Mouse (Mus musculus) regulatory T cell (primary cell): ENCODE data around the gene Iqcf3.

Experiments used
- in situ Hi-C: fragments of 300-600 bp; cut with MboI, MseI; formaldehyde crosslinking; loops from one replicate; pipeline ENCODE4 v1.15.1; 2025; ENCODE audit warnings: high pct_unique_total_duplicates

The Iqcf3 gene

GRCm38 (mm10) chr9:106471892-106472291 is 89.5 kb downstream of the Iqcf3 start:
- in situ Hi-C loops: no loop called here

DNA sequence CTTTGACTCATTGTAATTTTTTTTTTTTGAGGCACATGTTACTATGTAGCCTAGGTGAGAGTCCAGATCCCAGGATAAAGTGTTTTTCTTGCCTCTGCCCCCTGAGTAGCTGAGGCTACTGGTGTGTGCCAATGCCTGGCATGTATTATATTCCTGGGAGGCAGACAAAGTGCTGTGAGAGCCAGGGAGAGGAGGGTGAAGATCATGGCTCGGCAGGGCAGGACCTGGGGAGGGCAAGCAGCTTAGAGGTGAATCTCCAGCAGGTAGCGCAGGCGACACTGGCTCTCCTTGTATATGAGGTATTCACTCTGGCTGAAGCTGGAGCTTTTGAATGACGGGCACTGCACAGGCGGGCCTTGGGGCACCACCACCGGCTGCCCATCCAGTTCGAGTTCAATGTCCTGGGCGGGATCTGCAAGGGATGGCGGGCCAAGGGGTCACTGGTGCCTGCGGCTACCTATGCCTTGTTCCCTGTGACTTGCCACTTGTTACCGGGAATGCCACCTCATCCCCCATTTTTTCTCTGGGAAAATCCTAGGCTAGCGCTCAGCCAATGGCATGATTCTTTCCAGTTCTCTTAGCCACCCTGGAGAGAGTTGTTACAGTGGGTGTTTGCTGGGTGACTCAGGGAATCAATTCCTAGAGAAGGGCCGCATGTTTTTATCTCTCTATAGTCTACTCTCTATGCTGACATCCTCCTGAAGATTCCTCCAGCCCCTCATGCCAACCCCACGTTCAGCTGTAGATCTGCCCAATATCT is 90.3 kb downstream of the Iqcf3 start:
- in situ Hi-C loops: no loop called here

- in situ Hi-C loops: no loop called here
Measured at GRCm38 (mm10) chr9:106469776-106470175, 91.7 kb downstream of the Iqcf3 start.

DNA sequence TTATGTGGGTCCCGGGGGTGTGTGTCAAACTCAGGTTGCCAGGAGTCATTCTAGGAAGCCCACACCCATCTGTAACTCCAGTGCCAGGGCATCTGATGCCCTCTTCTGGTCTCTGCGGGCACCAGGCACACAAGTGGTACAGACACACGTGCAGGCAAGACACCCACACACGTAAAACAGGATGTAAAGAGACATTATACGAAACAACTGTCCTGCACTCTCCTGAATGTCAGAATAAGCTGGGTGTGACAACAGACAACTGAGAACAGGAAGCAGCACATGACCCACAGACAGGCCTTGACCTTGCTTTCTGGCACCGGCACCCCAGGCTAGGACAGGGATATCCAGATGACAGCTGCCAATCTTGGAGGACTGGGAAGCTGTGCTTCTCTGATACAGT is 92.1 kb downstream of the Iqcf3 start:
- in situ Hi-C loops: no loop called here

DNA sequence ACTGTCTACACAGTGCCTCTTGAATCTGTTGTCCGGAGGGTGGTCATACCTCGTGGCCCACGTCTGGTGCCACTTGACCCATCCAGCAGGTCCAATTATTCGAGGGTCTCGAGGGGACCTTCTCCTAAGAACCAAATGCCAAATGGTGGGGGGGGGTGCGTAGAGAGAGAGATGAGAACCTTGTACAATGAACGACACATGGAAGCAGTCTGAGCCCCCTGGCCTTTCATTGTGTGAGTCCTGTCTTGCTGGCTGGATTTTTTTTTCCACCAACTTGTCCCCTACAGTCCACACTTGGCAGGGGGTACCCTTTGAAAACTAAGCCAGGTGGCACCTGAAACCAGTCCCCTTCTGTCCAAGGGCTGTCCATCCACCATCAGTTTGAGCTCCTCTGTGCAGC is 93.7 kb downstream of the Iqcf3 start:
- in situ Hi-C loops: no loop called here

GRCm38 (mm10) chr9:106466721-106467120 is 94.7 kb downstream of the Iqcf3 start:
- in situ Hi-C loops: no loop called here

DNA sequence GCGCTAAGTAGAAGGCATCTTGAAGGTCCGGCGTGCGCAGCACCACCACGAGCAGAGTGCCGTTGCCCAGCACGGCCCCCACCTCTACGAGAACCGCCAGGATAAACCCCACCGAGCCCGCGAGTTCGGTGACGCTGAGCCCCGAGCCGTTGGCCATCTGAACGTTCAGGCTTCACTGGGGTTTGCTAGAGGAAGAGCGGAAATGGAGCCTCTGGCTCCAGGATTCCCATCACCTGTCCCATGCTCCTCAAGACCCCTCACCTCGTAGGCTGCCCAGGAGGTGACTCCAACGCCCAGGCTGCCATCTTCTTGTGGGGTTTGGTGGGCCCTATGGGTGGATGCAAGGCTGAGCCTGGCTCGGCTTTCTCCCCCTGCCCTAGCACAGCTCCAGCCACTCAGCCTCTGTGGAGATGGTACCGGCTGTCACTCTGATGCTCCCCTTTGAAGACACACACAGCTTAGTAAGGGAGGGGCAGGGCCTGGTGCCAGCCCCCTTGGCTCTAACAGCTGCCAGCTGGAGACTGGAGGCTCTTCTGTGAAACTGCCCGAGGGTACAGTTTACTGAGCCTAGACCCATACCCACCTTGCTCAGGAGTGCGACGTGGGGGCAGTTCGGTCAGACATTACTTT is 95.7 kb downstream of the Iqcf3 start, which contains the start of gene Gpr62:
TSS of gene Gpr62 (minus strand) at position 368 of the 630 bp plus-strand sequence.
- in situ Hi-C loops: no loop called here

- in situ Hi-C loops: no loop called here
Measured at GRCm38 (mm10) chr9:106464751-106465541, 96.5 kb downstream of the Iqcf3 start.

DNA sequence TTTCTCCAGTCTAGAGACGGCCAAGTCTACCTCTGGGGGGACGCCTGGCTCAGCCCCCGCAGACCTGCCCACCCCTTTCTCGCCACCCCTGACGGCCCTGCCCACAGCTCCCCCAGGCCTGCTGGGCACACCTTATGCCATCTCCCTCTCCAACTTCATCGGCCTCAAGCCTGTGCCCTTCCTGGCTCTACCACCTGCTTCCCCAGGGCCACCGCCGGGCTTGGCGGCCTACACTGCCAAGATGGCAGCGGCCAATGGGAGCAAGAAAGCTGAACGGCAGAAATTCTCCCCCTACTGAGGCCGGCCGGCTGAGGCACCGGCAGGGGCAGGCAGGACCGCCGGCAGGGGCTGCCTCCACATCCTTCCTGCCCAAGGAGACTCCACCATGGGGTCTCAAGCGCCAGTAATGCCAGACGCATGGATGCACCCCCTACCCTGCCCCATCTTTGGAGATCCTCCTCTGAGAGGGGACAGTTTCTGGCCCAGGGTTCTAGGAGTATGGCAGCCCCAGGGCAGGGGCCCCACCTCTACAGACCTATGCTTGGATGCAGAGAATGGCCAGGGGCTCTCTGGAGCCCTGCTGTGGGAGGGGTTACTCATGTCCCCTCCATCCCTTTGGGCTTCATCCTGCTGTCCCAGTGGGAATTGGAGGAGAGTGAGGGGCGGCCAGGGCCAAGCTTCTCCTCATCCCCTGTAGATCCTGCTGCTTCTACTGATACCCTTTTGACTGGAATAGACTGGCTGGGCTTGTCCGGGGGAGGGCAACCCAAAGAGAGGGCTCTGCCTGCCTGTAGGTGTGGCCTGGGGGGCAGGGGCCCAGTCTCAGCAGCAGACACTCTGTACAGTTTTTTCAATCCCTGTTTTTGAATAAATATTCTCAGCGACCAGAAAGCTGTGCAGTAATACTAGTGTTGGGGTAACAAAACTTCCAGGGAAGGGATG is 98.0 kb downstream of the Iqcf3 start:
- in situ Hi-C loops: no loop called here

DNA sequence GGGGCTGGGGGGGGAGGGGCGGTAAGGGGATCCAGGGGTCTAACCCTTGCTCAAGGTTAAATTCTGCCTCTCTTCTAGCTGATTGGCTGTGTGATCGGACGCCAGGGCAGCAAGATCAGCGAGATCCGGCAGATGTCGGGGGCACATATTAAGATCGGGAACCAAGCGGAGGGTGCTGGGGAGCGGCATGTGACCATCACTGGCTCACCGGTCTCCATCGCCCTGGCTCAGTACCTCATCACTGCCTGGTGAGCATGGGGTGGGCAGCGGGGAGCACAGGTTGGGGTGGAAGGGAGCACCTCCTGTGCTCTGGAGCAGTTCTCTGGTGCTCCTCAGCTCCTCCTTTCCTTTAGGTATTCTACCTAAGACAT is 99.0 kb downstream of the Iqcf3 start:
- in situ Hi-C loops: no loop called here

DNA sequence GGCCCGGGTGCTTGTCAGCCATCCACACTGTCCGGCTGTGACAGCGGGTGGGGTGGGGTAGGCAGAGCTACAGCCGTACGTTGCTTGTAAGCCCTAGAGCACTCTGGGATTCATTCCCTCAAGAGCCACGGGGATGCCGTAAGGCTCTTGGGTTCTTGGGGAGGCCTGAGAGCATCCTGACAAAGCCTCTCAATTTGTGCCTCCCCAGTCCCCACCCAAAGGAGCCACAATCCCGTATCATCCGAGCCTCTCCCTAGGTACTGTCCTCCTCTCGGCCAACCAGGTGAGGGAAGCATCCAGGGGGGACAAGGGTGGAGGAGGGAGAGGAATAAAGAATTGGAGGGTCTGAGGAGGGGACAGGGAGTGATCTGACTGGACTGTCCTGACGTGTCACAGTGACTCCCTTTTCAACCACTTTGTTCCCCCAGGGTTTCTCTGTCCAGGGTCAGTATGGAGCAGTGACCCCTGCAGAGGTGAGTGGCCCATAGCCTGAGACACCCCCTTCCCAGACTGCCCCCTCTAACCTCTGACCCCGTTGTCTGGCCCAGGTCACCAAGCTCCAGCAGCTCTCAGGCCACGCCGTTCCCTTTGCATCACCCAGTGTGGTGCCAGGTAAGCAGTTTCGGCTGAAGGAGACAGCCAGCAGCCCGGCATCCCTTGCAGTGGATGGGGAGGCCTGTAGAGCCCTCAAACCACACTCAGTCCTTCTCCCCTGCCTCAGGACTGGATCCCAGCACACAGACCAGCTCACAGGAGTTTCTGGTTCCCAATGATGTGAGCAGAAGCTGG is 99.6 kb downstream of the Iqcf3 start:
- in situ Hi-C loops: no loop called here

DNA sequence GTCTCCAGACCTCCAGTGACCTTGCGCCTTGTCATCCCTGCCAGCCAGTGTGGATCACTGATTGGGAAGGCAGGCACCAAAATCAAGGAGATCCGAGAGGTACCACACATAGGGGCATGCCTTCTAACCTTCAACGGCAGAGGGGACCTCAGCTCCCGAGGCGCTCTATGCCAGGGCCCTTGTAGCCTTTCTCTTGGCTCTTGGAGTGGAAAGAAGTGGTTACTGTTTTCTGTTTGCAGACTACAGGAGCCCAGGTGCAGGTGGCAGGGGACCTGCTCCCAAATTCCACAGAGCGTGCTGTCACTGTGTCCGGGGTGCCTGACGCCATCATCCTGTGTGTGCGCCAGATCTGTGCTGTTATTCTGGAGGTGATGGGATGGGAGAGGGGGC is 100.4 kb downstream of the Iqcf3 start:
- in situ Hi-C loops: no loop called here

- in situ Hi-C loops: no loop called here
Measured at GRCm38 (mm10) chr9:106460401-106461025, 100.9 kb downstream of the Iqcf3 start.

- in situ Hi-C loops: no loop called here
Measured at GRCm38 (mm10) chr9:106459946-106460345, 101.5 kb downstream of the Iqcf3 start.

DNA sequence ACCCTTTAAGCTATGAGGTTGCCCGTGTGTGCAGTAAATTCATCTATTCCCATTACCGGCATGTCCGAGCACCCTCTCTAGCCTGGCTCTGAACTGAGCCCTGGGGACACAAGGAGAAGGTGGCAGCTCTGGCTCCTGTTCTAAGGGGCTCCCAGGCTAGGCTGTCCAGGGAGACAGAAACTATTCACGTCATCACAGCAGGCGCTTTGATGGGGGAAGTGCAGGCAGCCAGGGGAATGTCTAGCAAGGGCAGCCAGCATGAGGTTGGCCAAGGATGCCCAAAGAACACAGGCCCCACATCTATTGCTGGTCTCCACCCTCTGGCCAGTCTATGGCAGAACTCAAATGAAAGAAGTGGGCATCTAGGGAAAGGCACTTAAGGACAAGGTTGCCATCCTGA is 103.5 kb downstream of the Iqcf3 start:
- in situ Hi-C loops: no loop called here

- in situ Hi-C loops: no loop called here
Measured at GRCm38 (mm10) chr9:106457163-106457559, 104.3 kb downstream of the Iqcf3 start.

- in situ Hi-C loops: no loop called here
Measured at GRCm38 (mm10) chr9:106456325-106457162, 104.9 kb downstream of the Iqcf3 start.

GRCm38 (mm10) chr9:106454888-106455681 is 106.3 kb downstream of the Iqcf3 start:
- in situ Hi-C loops: no loop called here
